Mouse (Mus musculus): ENCODE data around the gene Rbms1. TPM values are rescaled to one million over a fixed set of nuclear protein-coding genes. Genes with fewer than 3 reads are reported as not detected.

Gene Rbms1
- total RNA-seq, 2 experiments from 2014 or later, result 93.4 to 102 TPM

DNA sequence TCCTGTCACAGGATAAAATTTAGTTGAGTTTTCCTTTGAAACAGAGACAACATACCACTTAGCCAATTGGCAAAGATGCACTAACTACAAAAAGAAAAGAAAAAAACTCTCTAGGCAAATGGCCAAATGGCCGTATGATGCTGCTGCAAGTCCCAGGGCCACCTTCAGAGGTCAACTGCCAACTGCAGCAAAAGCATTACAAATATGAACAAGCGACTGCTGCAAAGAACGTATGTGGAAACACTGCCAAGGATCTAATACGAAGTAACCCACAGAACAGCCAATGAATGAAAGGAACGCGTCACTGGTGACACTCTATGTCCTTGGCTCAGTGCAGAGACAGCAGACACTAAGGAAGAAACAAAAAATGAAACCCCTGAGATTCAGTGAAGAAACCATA is 148.2 kb downstream of the Rbms1 start:
- no peak for DNase-seq (ENCODE audit: low spot score in 2 of 2)

GRCm38 (mm10) chr2:60812949-60813348 is 150.0 kb downstream of the Rbms1 start:
- DNase-seq (ENCODE audit: low spot score in 2 of 2), result no peak

- no peak for DNase-seq (ENCODE audit: low spot score in 2 of 2)
These were observed 152.4 kb downstream of the Rbms1 start for GRCm38 (mm10) chr2:60810617-60811016.

DNA sequence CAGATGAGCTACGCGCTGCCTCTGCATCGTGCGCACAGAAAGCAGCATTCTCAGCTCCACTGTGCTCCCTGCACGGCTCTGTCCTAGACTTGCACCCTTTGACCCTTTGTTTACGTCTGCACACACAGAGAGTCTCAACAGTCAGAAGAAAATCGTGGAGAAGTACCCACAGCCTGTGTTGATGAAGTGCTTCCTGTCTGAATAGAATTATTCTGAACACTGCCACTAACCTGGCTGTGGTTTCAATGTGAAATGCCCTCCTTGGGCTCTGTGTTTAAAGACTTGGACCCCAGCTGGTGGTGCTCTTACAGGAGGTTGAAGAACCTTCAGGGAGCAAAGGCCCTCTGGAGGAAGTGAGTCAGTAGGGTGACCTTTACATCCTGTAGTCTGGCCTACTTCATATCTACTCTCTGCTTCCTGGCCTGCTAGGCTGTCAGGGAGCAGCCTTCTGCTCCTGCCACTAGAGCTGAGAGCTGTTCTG is 153.5 kb downstream of the Rbms1 start:
- no peak for DNase-seq (ENCODE audit: low spot score in 2 of 2)

- no peak for DNase-seq (ENCODE audit: low spot score in 2 of 2)
These were observed 154.2 kb downstream of the Rbms1 start for GRCm38 (mm10) chr2:60808822-60809221.

- DNase-seq (ENCODE audit: low spot score in 2 of 2), result no peak
These were observed 155.4 kb downstream of the Rbms1 start for GRCm38 (mm10) chr2:60807341-60808195.

GRCm38 (mm10) chr2:60804763-60805162 is 158.2 kb downstream of the Rbms1 start:
- no peak for DNase-seq (ENCODE audit: low spot score in 2 of 2)

- no peak for DNase-seq (ENCODE audit: low spot score in 2 of 2)
These were observed 159.6 kb downstream of the Rbms1 start for GRCm38 (mm10) chr2:60803377-60803776.

DNA sequence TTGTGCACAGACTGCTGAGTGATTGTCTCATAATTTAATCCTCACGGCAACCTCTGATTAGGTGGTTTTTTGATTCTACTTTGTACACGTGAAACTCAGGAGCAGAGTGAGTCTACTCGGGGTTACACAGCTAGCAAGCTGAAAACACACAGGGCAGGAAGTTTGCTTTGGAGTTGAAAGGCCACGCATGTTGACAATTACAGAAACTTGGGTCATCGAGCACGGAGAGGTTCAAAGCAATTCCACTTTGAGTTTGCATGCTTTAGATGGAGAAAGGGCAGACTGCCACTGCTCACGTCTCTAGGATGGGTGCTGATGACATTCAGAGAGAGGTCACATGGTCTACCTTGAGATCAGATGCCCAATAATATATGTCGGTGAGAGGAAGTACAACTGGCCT is 160.2 kb downstream of the Rbms1 start:
- DNase-seq (ENCODE audit: low spot score in 2 of 2), result no peak

- DNase-seq (ENCODE audit: low spot score in 2 of 2), result no peak
These were observed 160.8 kb downstream of the Rbms1 start for GRCm38 (mm10) chr2:60802191-60802590.

DNA sequence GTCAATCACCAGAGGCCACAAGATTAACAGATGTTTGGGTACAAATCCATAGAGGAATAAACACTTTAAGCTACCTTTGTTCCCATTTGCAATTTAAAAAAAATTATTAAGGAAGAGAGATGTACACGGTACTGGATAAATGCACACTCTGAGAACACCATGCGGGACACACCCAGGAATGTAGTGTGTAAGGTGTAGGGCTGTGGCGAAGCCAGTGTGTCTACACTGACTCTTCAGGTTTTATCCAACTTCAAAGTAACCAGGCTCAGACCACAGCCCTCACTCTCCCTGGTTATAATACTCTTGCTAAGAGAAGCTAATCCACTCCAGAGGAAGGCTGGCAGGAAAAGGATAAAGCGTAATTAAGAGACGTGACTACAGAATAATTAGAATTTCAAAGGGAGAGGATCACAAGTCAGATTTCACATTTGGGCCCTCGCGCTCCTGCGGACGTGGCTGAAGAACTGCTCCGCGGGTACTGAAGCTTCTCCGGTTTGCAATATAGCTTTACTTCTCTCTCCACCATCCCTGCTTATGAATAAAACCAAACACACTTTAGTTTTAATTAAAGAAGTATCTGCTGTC is 161.3 kb downstream of the Rbms1 start:
- no peak for DNase-seq (ENCODE audit: low spot score in 2 of 2)

- DNase-seq (ENCODE audit: low spot score in 2 of 2), result no peak
These were observed 162.0 kb downstream of the Rbms1 start for GRCm38 (mm10) chr2:60800921-60801558.

- no peak for DNase-seq (ENCODE audit: low spot score in 2 of 2)
These were observed 163.2 kb downstream of the Rbms1 start for GRCm38 (mm10) chr2:60799816-60800215.

GRCm38 (mm10) chr2:60798767-60799529 is 164.0 kb downstream of the Rbms1 start:
- no peak for DNase-seq (ENCODE audit: low spot score in 2 of 2)

GRCm38 (mm10) chr2:60796969-60797669 is 165.9 kb downstream of the Rbms1 start:
- no peak for DNase-seq (ENCODE audit: low spot score in 2 of 2)

- DNase-seq (ENCODE audit: low spot score in 2 of 2), result no peak
These were observed 166.4 kb downstream of the Rbms1 start for GRCm38 (mm10) chr2:60796616-60796968.

DNA sequence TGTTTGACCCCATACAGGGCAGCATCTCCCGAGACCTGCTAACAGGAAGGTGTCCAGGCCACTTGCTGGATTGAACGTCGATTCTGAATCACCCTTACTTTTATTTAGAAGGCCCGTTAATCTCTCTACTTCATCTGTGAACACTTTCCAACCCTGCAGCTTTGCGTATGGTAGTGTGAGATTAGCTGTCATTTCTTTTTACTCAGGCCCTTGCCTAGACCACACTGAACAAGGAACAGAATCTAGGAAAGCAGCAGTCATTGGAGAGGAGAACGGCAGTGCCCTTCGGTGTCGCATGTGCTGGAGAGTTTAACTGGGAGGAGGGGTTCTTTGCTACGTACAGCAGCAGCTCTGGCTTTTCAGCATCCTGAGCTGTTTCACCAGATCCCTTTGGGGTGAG is 167.1 kb downstream of the Rbms1 start:
- DNase-seq (ENCODE audit: low spot score in 2 of 2), result no peak

- no peak for DNase-seq (ENCODE audit: low spot score in 2 of 2)
These were observed 170.5 kb downstream of the Rbms1 start for GRCm38 (mm10) chr2:60792506-60792905.

- no peak for DNase-seq (ENCODE audit: low spot score in 2 of 2)
These were observed 173.9 kb downstream of the Rbms1 start for GRCm38 (mm10) chr2:60789126-60789525.

DNA sequence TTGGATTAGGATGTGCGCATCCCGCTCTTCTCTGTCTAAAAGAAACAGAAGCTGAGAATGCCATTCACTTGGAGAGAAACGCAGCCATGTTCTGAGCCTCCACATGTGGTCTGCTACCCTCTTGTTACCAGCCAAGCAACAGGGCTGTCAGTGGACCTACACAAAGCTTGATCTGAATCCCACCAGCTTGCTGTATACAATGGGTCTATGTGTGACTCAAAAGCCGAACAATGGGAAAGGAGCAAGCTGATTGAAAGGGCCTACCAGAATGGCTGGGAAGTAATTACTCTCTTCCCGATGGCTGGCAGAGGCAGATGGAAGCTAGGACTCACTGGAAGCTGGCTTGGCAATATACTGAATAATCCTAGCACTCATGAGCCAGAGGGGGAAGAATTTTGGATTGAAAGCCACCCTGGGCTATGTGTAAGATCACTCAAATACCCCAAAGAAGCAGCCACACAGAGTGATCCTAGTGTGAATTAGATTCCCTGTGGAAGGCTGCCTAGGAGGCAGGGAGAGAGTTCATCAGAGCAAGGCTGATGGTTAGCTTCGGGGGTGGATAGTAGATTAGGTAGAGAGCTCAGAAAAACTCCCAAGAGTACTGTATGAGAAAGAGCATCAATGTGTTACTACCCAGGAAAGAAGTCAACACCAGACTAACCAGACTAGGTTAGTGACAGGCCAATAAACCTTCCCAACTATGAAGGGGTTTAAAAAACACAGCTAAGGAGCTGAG is 174.7 kb downstream of the Rbms1 start:
- DNase-seq (ENCODE audit: low spot score in 2 of 2), result no peak
